Mouse (Mus musculus) stomach, postnatal 0 days (tissue): Measurements from ENCODE around the gene Ppt2. TPM values are rescaled to one million over a fixed set of nuclear protein-coding genes. Genes with fewer than 3 reads are reported as not detected.

ENCODE experiments used
- ATAC-seq: fragments of 200-750 bp; cut with Nextera tagmentation; 2 replicates; pipeline ENCODE4 v1.8.0; 2017; ENCODE audit not compliant: low FRiP score, low TSS enrichment
- DNase-seq: peaks from one replicate; pipeline ENCODE4 v3.0.0-alpha.2; 2016; ENCODE audit warnings: low spot score
- H3K27ac ChIP-seq: fragments of 300-500 bp; sonication (generic); replicated peaks from 2 replicates; pipeline ENCODE4 v1.5.1; 2014; ENCODE audit warnings: mild to moderate bottlenecking, control low read depth
- H3K27me3 ChIP-seq: fragments of 300-500 bp; sonication (generic); 2 replicates; pipeline ENCODE4 v1.6.1; 2014; ENCODE audit warnings: low read length; ENCODE audit not compliant: control insufficient read depth, insufficient read depth
- H3K36me3 ChIP-seq: fragments of 300-500 bp; sonication (generic); 2 replicates; pipeline ENCODE4 v1.6.1; 2014; ENCODE audit warnings: low read length, mixed read lengths; ENCODE audit not compliant: control insufficient read depth, insufficient read depth
- H3K4me1 ChIP-seq: fragments of 300-500 bp; sonication (generic); replicated peaks from 2 replicates; pipeline ENCODE4 v1.6.1; 2014; ENCODE audit warnings: antibody characterized with exemption; ENCODE audit not compliant: control insufficient read depth, insufficient read depth
- H3K4me2 ChIP-seq: fragments of 300-500 bp; sonication (generic); replicated peaks from 2 replicates; pipeline ENCODE4 v1.6.1; 2014; ENCODE audit warnings: low read depth, mild to moderate bottlenecking, control low read depth, moderate library complexity
- H3K4me3 ChIP-seq: fragments of 300-500 bp; sonication (generic); 2 replicates; pipeline ENCODE4 v1.5.1; 2014; ENCODE audit warnings: low read depth, low read length, control low read depth
- H3K9ac ChIP-seq: fragments of 300-500 bp; sonication (generic); 2 replicates; pipeline ENCODE4 v1.6.1; 2014; ENCODE audit warnings: mild to moderate bottlenecking, low read length, control low read depth, mixed read lengths
- H3K9me3 ChIP-seq: fragments of 300-500 bp; sonication (generic); 2 replicates; pipeline ENCODE4 v1.6.1; 2016; ENCODE audit warnings: low read length; ENCODE audit not compliant: control insufficient read depth
- CTCF ChIP-seq: IDR thresholded peaks from 2 replicates; pipeline ENCODE4 v1.5.1; 2016; ENCODE audit warnings: antibody characterized with exemption, low read depth, mild to moderate bottlenecking, moderate library complexity
- EP300 ChIP-seq: optimal IDR thresholded peaks from 2 replicates; pipeline ENCODE3; 2016; ENCODE audit warnings: antibody characterized with exemption
- WGBS: fragments of 180-500 bp; shearing (Covaris S2); extraction: QIAGEN DNeasy Blood & Tissue Kit; methylation state at CpG from one replicate; pipeline ENCODE4 v1.1.7; 2014; 5-methylcytosine and 5-hydroxymethylcytosine counted together
- polyA plus RNA-seq: library from polyadenylated mRNA; unstranded; fragments of >200 nt; fragmentation: Nextera tagmentation; extraction: Ambion mirVana; gene quantifications from 2 replicates; pipeline ENCODE4 v1.2.1, GENCODE M21; 2015

Gene Ppt2
- polyA plus RNA-seq, 1 experiment from 2014 or later, result 16.5 TPM

- DNase-seq, result peak; percentile 69
- H3K36me3 ChIP-seq, result peaks cover 12% of the 10 kb centered on the region
- no peaks in the 10 kb centered on the region for H3K4me1 ChIP-seq
- no peak overlapping the region for H3K4me2 ChIP-seq
- H3K4me3 ChIP-seq, result no peak overlapping the region
- peak; percentile 84 for TF ChIP-seq CTCF
- no peak for TF ChIP-seq EP300
- no peak overlapping the region for H3K27ac ChIP-seq
- H3K27me3 ChIP-seq, result no peaks in the 10 kb centered on the region
- 20% methylated on average over 6 of the region's 6 CpGs for WGBS
- no peak overlapping the region for H3K9ac ChIP-seq
- H3K9me3 ChIP-seq, result no peaks in the 10 kb centered on the region
- peak; percentile 31; the same call in 1 of the 2 replicates for ATAC-seq
Observed at GRCm38 (mm10) chr17:34618999-34619398, 9.3 kb downstream of the Ppt2 start.

- Histone ChIP-seq H3K36me3 (peaks cover 31% of the 10 kb centered on the region), H3K27ac (no peak within 1 kb of the TSS), H3K4me3 (no peak within 1 kb of the TSS), H3K27me3 (no peaks in the 10 kb centered on the region), H3K9me3 (no peaks in the 10 kb centered on the region), H3K4me1 (no peaks in the 10 kb centered on the region), H3K4me2 (no peak within 1 kb of the TSS), H3K9ac (no peak within 1 kb of the TSS)
- ATAC-seq (no peak), DNase-seq (no peak)
- 82% methylated on average over 6 of the region's 6 CpGs for WGBS
- TF ChIP-seq EP300, result no peak
- no peak for TF ChIP-seq CTCF
Observed at GRCm38 (mm10) chr17:34615871-34616270, 12.4 kb downstream of the Ppt2 start, which contains the start of gene Egfl8. Egfl8 (minus strand) TSS chr17:34615971.

- ATAC-seq (no peak), DNase-seq (no peak)
- Histone ChIP-seq H3K4me3 (no peak overlapping the region), H3K4me1 (0 out of 2 replicates have a peak, but pooled peaks cover under 1% of the 10 kb centered on the region), H3K27me3 (no peaks in the 10 kb centered on the region), H3K27ac (no peak overlapping the region), H3K4me2 (no peak overlapping the region), H3K36me3 (peaks cover 35% of the 10 kb centered on the region), H3K9ac (no peak overlapping the region), H3K9me3 (no peaks in the 10 kb centered on the region)
- TF ChIP-seq CTCF, result no peak
- no peak for TF ChIP-seq EP300
- 85% methylated on average over 10 of the region's 10 CpGs for WGBS
Observed at GRCm38 (mm10) chr17:34613830-34614229, 14.5 kb downstream of the Ppt2 start.

- H3K36me3 ChIP-seq, result peaks cover 35% of the 10 kb centered on the region
- no peak for TF ChIP-seq CTCF
- TF ChIP-seq EP300, result no peak
- 82% methylated on average over 11 of the region's 11 CpGs for WGBS
- H3K9me3 ChIP-seq, result no peaks in the 10 kb centered on the region
- no peak overlapping the region for H3K4me3 ChIP-seq
- H3K27ac ChIP-seq, result no peak overlapping the region
- H3K9ac ChIP-seq, result no peak overlapping the region
- no peak for DNase-seq
- no peak overlapping the region for H3K4me2 ChIP-seq
- no peak for ATAC-seq
- H3K27me3 ChIP-seq, result no peaks in the 10 kb centered on the region
- H3K4me1 ChIP-seq, result 0 out of 2 replicates have a peak, but pooled peaks cover 2% of the 10 kb centered on the region
Observed at GRCm38 (mm10) chr17:34613054-34613645, 15.2 kb downstream of the Ppt2 start.

GRCm38 (mm10) chr17:34611050-34611449 is 17.3 kb downstream of the Ppt2 start:
- Histone ChIP-seq H3K9ac (no peak overlapping the region), H3K27me3 (no peaks in the 10 kb centered on the region), H3K36me3 (peaks cover 29% of the 10 kb centered on the region), H3K9me3 (no peaks in the 10 kb centered on the region), H3K4me3 (no peak overlapping the region), H3K4me1 (0 out of 2 replicates have a peak, but pooled peaks cover 5% of the 10 kb centered on the region), H3K4me2 (no peak overlapping the region), H3K27ac (no peak overlapping the region)
- no peak for ATAC-seq
- TF ChIP-seq EP300 (no peak), CTCF (no peak)
- no peak for DNase-seq
- WGBS, result 92% methylated on average over 8 of the region's 8 CpGs

GRCm38 (mm10) chr17:34607997-34608396 is 20.3 kb downstream of the Ppt2 start:
- 63% methylated on average over 7 of the region's 7 CpGs for WGBS
- TF ChIP-seq CTCF (no peak), EP300 (no peak)
- peaks cover 24% of the 10 kb centered on the region for H3K36me3 ChIP-seq
- ATAC-seq (no peak), DNase-seq (peak; percentile 51)
- H3K4me3 ChIP-seq, result no peak overlapping the region
- peak overlapping the region; percentile 18; the same call in 1 of the 2 replicates for H3K9ac ChIP-seq
- peak overlapping the region; percentile 61 for H3K27ac ChIP-seq
- H3K9me3 ChIP-seq, result no peaks in the 10 kb centered on the region
- no peaks in the 10 kb centered on the region for H3K27me3 ChIP-seq
- 0 out of 2 replicates have a peak, but pooled peaks cover 5% of the 10 kb centered on the region for H3K4me1 ChIP-seq
- no peak overlapping the region; the same call in 1 of the 2 replicates for H3K4me2 ChIP-seq
